Mouse (Mus musculus): ENCODE measurements around the gene Fndc8. TPM values are rescaled to one million over a fixed set of nuclear protein-coding genes. Genes with fewer than 3 reads are reported as not detected.

The Fndc8 gene
- total RNA-seq, 2 experiments from 2014 or later = not detected

Other genes with a start within 250 kb of the Fndc8 start
- under 1 TPM; 0.20 to 0.26 TPM for gene Cct6b, start 127.8 kb upstream of the Fndc8 start, total RNA-seq (2021)
- 10 to 100 TPM; 13.9 to 15.4 TPM for gene Zfp830, start 127.8 kb upstream of the Fndc8 start, total RNA-seq (2021)
- 10 to 100 TPM; 17.9 to 21.5 TPM for gene Lig3, start 111.0 kb upstream of the Fndc8 start, total RNA-seq (2021)
- 1 to 10 TPM; 3.8 to 4.2 TPM for gene Rffl, start 20.9 kb upstream of the Fndc8 start, total RNA-seq (2021)
- gene Rad51d, start 1.5 kb upstream of the Fndc8 start, total RNA-seq (2021) = 1 to 10 TPM; 8.0 to 9.3 TPM
- gene Nle1, start 16.3 kb downstream of the Fndc8 start, total RNA-seq (2021) = 10 to 100 TPM; 12.1 to 14.5 TPM
- 100 to 1,000 TPM; 172 to 215 TPM for gene Unc45b, start 18.4 kb downstream of the Fndc8 start, total RNA-seq (2021)
- gene Slfn5, start 59.2 kb downstream of the Fndc8 start, total RNA-seq (2021) = 10 to 100 TPM; 60.8 to 70.3 TPM
- gene Slfn9, start 99.7 kb downstream of the Fndc8 start, total RNA-seq (2021) = 1 to 10 TPM; 1.1 to 1.5 TPM
- gene Slfn8, start 128.7 kb downstream of the Fndc8 start, total RNA-seq (2021) = under 1 TPM; 0.55 to 0.89 TPM
- 1 to 10 TPM; 3.2 to 3.8 TPM for gene Slfn2, start 173.0 kb downstream of the Fndc8 start, total RNA-seq (2021)
- under 1 TPM; 0.13 to 0.28 TPM for gene Slfn1, start 224.7 kb downstream of the Fndc8 start, total RNA-seq (2021)